Mouse (Mus musculus) MEL (cell line): ENCODE results near the gene Cd200.

ENCODE experiments used
- CTCF ChIP-seq, 3 experiments: IDR thresholded peaks in 2 of 3; conservative IDR thresholded peaks in 1 of 3; 2 replicates each; pipeline ENCODE4 v1.5.1; 2011 to 2012; ENCODE audit warnings: low read length in 3 of 3, low read depth in 2 of 3, mild to moderate bottlenecking in 2 of 3, improper control_type of control experiment in 1 of 3, inconsistent platforms in 1 of 3, mixed read lengths in 1 of 3, moderate library complexity in 1 of 3; ENCODE audit not compliant: control insufficient read depth in 1 of 3, insufficient read depth in 1 of 3, poor library complexity in 1 of 3, severe bottlenecking in 1 of 3
- E2F4 ChIP-seq: IDR thresholded peaks from 2 replicates; pipeline ENCODE4 v1.6.1; 2011; ENCODE audit warnings: low read depth, low read length, improper control_type of control experiment, borderline replicate concordance
- EP300 ChIP-seq, 2 experiments: IDR thresholded peaks; 2 replicates each; pipeline ENCODE4 v1.6.1; 2011; ENCODE audit warnings: improper control_type of control experiment in 2 of 2, low read length in 2 of 2, low read depth in 1 of 2, mild to moderate bottlenecking in 1 of 2
- GATA1 ChIP-seq: IDR thresholded peaks from 2 replicates; pipeline ENCODE4 v1.6.1; 2011; ENCODE audit warnings: low read depth, low read length, improper control_type of control experiment
- MAFK ChIP-seq: IDR thresholded peaks from 2 replicates; pipeline ENCODE4 v1.6.1; 2011; ENCODE audit warnings: low read depth, mild to moderate bottlenecking, low read length, improper control_type of control experiment, borderline replicate concordance
- MAX ChIP-seq: IDR thresholded peaks from 2 replicates; pipeline ENCODE4 v1.6.1; 2011; ENCODE audit warnings: low read length, improper control_type of control experiment
- MYB ChIP-seq: IDR thresholded peaks from 2 replicates; pipeline ENCODE4 v1.6.1; 2011; ENCODE audit warnings: mild to moderate bottlenecking, low read depth, low read length, improper control_type of control experiment
- POLR2A ChIP-seq, 2 experiments: IDR thresholded peaks; 2 replicates each; pipeline ENCODE4 v1.6.1; 2011 to 2012; ENCODE audit warnings: low read length in 2 of 2, mild to moderate bottlenecking in 2 of 2, control low read depth in 1 of 2, improper control_type of control experiment in 1 of 2, low read depth in 1 of 2, moderate library complexity in 1 of 2; ENCODE audit not compliant: control insufficient read depth in 1 of 2, insufficient read depth in 1 of 2, poor library complexity in 1 of 2
- RAD21 ChIP-seq: IDR thresholded peaks from 2 replicates; pipeline ENCODE4 v1.6.1; 2011; ENCODE audit warnings: mild to moderate bottlenecking, low read depth, low read length, improper control_type of control experiment
- USF2 ChIP-seq, 2 experiments: IDR thresholded peaks; 2 replicates each; pipeline ENCODE4 v1.6.1; 2011 to 2012; ENCODE audit warnings: improper control_type of control experiment in 2 of 2, low read length in 2 of 2, borderline replicate concordance in 1 of 2, inconsistent platforms in 1 of 2, low read depth in 1 of 2, mild to moderate bottlenecking in 1 of 2; ENCODE audit not compliant: insufficient read depth in 1 of 2

- no peak for TF ChIP-seq CTCF (IDR thresholded peaks at IDR 0.05 in 2 of 3, conservative IDR thresholded peaks at IDR 0.05 in 1 of 3; ENCODE audit: control insufficient read depth in 1 of 3, insufficient read depth in 1 of 3, low read depth in 2 of 3, low read length in 3 of 3, poor library complexity in 1 of 3, severe bottlenecking in 1 of 3)
- no peak for TF ChIP-seq POLR2A (IDR thresholded peaks at IDR 0.05; ENCODE audit: control insufficient read depth in 1 of 2, insufficient read depth in 1 of 2, low read depth in 1 of 2, low read length in 2 of 2, poor library complexity in 1 of 2)
- TF ChIP-seq GATA1 = no peak
- no peak for TF ChIP-seq MYB
- TF ChIP-seq RAD21 = no peak
- TF ChIP-seq E2F4 = no peak
- no peak for TF ChIP-seq EP300 (IDR thresholded peaks at IDR 0.05; ENCODE audit: low read depth in 1 of 2, low read length in 2 of 2)
- TF ChIP-seq USF2 (IDR thresholded peaks at IDR 0.05; ENCODE audit: borderline replicate concordance in 1 of 2, insufficient read depth in 1 of 2, low read depth in 1 of 2, low read length in 2 of 2) = no peak
- TF ChIP-seq MAX = no peak
- no peak for TF ChIP-seq MAFK
These were observed 9.4 kb downstream of the Cd200 start for GRCm38 (mm10) chr16:45399411-45399810.
